Mouse (Mus musculus) limb, embryonic 14.5 days (tissue): ENCODE measurements around the gene Fam57b. TPM values are rescaled to one million over a fixed set of nuclear protein-coding genes. Genes with fewer than 3 reads are reported as not detected.

Source experiments
- ATAC-seq: fragments of 200-750 bp; cut with Nextera tagmentation; 2 replicates; pipeline ENCODE4 v1.8.0; 2017; ENCODE audit warnings: low read depth, moderate number of reproducible peaks, moderate TSS enrichment; ENCODE audit not compliant: low FRiP score
- DNase-seq: peaks from one replicate; pipeline ENCODE4 v3.0.0-alpha.2; 2015; ENCODE audit warnings: low spot score
- H3K27ac ChIP-seq: fragments of 300-500 bp; sonication (generic); replicated peaks from 2 replicates; pipeline ENCODE4 v1.5.1; 2014; ENCODE audit warnings: low read depth, mild to moderate bottlenecking, low read length, moderate library complexity, mixed read lengths
- H3K27me3 ChIP-seq: fragments of 300-500 bp; sonication (generic); 2 replicates; pipeline ENCODE4 v1.6.1; 2014; ENCODE audit warnings: low read length, mixed read lengths; ENCODE audit not compliant: control insufficient read depth, insufficient read depth
- H3K36me3 ChIP-seq: fragments of 300-500 bp; sonication (generic); 2 replicates; pipeline ENCODE4 v1.6.1; 2014; ENCODE audit warnings: mild to moderate bottlenecking, low read length, moderate library complexity, mixed read lengths; ENCODE audit not compliant: control insufficient read depth, insufficient read depth
- H3K4me1 ChIP-seq: fragments of 300-500 bp; sonication (generic); 2 replicates; pipeline ENCODE4 v1.6.1; 2014; ENCODE audit warnings: antibody characterized with exemption, low read length, mixed read lengths; ENCODE audit not compliant: control insufficient read depth, insufficient read depth
- H3K4me2 ChIP-seq: fragments of 300-500 bp; sonication (generic); replicated peaks from 2 replicates; pipeline ENCODE4 v1.6.1; 2014; ENCODE audit warnings: low read depth, mild to moderate bottlenecking, low read length, moderate library complexity; ENCODE audit not compliant: severe bottlenecking
- H3K4me3 ChIP-seq: fragments of 300-500 bp; sonication (generic); replicated peaks from 2 replicates; pipeline ENCODE4 v1.5.1; 2014; ENCODE audit warnings: low read length
- H3K9ac ChIP-seq: fragments of 300-500 bp; sonication (generic); 2 replicates; pipeline ENCODE4 v1.6.1; 2014; ENCODE audit warnings: mild to moderate bottlenecking, low read depth, low read length, moderate library complexity; ENCODE audit not compliant: severe bottlenecking
- H3K9me3 ChIP-seq: fragments of 300-500 bp; sonication (generic); 2 replicates; pipeline ENCODE4 v1.6.1; 2016; ENCODE audit warnings: low read length; ENCODE audit not compliant: control insufficient read depth
- POLR2A ChIP-seq: fragments of 200-500 bp; IDR thresholded peaks from 2 replicates; pipeline ENCODE4 v1.8.0; 2012; ENCODE audit warnings: inconsistent platforms, mild to moderate bottlenecking, moderate library complexity, borderline replicate concordance; ENCODE audit not compliant: insufficient read depth, insufficient read length; ENCODE audit errors: extremely low read depth
- WGBS: fragments of 180-500 bp; shearing (Covaris S2); extraction: QIAGEN DNeasy Blood & Tissue Kit; methylation state at CpG from one replicate; pipeline ENCODE4 v1.1.7; 2014; 5-methylcytosine and 5-hydroxymethylcytosine counted together
- polyA plus RNA-seq, 2 experiments: library from polyadenylated mRNA; depleted of rRNA in 1 of 2; stranded (reverse) in 1 of 2; unstranded in 1 of 2; fragments of >200 nt; fragmentation: Nextera tagmentation in 1 of 2; extraction: Ambion mirVana in 1 of 2; gene quantifications; 2 replicates each; pipeline versions ENCODE4 v1.2.1 to v1.2.3; 2012 to 2014

The Fam57b gene
- polyA plus RNA-seq, 2 experiments, result 0.21 to 1.6 TPM

- Histone ChIP-seq H3K27me3 (no peaks in the 10 kb centered on the region), H3K4me2 (peak overlapping the region; percentile 78), H3K9ac (peak overlapping the region; percentile 74), H3K4me1 (peaks cover 14% of the 10 kb centered on the region), H3K9me3 (no peaks in the 10 kb centered on the region), H3K27ac (peak overlapping the region; percentile 45), H3K36me3 (peaks cover 5% of the 10 kb centered on the region; the same call in 1 of the 2 replicates), H3K4me3 (peak overlapping the region; percentile 59)
- peak; percentile 93 for DNase-seq
- under 1% methylated on average over 40 of the region's 43 CpGs for WGBS
- 0 out of 2 replicates have a peak, but pooled peaks have one; percentile 17 for TF ChIP-seq POLR2A
- peak; percentile 96 for ATAC-seq
These were observed 11.4 kb downstream of the Fam57b start for GRCm38 (mm10) chr7:126808703-126809455.

DNA sequence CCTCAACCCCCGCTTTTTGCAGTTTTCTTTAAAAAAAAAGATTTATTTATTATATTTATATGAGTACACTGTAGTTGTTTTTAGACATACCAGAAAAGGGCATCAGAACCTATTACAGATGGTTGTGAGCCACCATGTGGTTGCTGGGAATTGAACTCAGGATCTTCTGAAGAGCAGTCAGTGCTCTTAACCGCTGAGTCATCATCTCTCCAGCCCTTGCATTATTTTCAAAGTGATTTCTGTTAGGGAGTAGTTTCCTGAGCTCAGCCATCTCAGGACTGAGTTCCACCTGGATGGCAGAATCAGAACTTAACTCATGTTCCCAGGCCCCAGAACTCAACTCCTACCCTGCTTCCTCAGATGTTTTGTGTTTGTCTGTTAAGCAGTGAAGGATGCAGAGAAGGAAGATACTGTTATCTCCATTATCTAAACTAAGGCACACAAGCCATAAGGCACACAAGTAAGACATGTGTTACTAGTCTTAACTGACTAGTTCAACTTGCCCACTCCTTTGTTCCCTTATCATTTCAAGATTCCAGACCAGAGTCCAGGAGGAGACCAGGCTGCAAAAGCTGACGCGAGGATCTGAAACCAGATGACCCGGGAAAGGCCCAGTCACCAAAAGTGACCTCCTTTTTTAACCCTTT, 12.4 kb downstream of the Fam57b start:
- peak overlapping the region; percentile 59 for H3K4me3 ChIP-seq
- whole genome bisulfite sequencing, result 60% methylated on average over 5 of the region's 5 CpGs
- ATAC-seq (no peak), DNase-seq (no peak)
- H3K27me3 ChIP-seq, result no peaks in the 10 kb centered on the region
- peaks cover 14% of the 10 kb centered on the region for H3K4me1 ChIP-seq
- H3K4me2 ChIP-seq, result peak overlapping the region; percentile 78
- H3K36me3 ChIP-seq, result no peaks in the 10 kb centered on the region
- H3K27ac ChIP-seq, result no peak overlapping the region
- H3K9ac ChIP-seq, result peak overlapping the region; percentile 74; the same call in 1 of the 2 replicates
- TF ChIP-seq POLR2A, result no peak
- H3K9me3 ChIP-seq, result no peaks in the 10 kb centered on the region

- 64% methylated on average over 8 of the region's 8 CpGs for WGBS
These were observed 18.3 kb downstream of the Fam57b start for GRCm38 (mm10) chr7:126815726-126816222.

GRCm38 (mm10) chr7:126816494-126816893, 19.0 kb downstream of the Fam57b start:
- Histone ChIP-seq H3K9ac (no peak overlapping the region), H3K27me3 (no peaks in the 10 kb centered on the region), H3K27ac (no peak overlapping the region), H3K36me3 (no peaks in the 10 kb centered on the region), H3K9me3 (no peaks in the 10 kb centered on the region), H3K4me1 (no peaks in the 10 kb centered on the region), H3K4me3 (no peak overlapping the region), H3K4me2 (no peak overlapping the region)
- WGBS, result 79% methylated on average over 8 of the region's 8 CpGs
- ATAC-seq, result no peak
- no peak for TF ChIP-seq POLR2A
- no peak for DNase-seq

More at GRCm38 (mm10) chr7:126815726-126816222, 18.3 kb downstream of the Fam57b start:
- H3K27ac ChIP-seq, result no peak overlapping the region
- H3K4me2 ChIP-seq, result no peak overlapping the region
- no peaks in the 10 kb centered on the region for H3K36me3 ChIP-seq
- TF ChIP-seq POLR2A, result no peak
- no peak for DNase-seq
- no peak overlapping the region for H3K9ac ChIP-seq
- H3K27me3 ChIP-seq, result no peaks in the 10 kb centered on the region
- no peak overlapping the region for H3K4me3 ChIP-seq
- no peaks in the 10 kb centered on the region for H3K9me3 ChIP-seq
- ATAC-seq, result no peak
- H3K4me1 ChIP-seq, result no peaks in the 10 kb centered on the region

DNA sequence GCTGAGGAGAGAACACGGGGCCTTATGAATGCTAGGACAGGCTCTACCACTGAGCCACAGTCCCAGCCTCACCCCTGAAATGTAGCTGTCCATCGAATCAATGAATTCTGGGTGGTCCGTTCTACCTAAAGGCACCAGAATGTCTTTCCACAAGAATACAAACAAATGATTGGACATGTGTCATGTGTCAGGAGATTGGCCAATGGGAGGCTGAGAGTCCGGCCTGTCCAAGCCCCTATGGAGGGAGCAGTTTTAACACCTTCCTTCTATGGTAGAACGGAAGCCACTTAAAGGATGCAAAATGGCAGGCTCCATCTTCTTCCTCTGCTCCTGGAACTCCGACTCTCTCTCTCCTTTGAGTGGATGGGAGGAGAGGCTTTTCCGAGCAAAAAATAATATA, 20.1 kb downstream of the Fam57b start:
- no peak overlapping the region for H3K4me2 ChIP-seq
- H3K4me1 ChIP-seq, result no peaks in the 10 kb centered on the region
- TF ChIP-seq POLR2A, result no peak
- no peak overlapping the region for H3K27ac ChIP-seq
- 82% methylated on average over 7 of the region's 7 CpGs for WGBS
- H3K27me3 ChIP-seq, result no peaks in the 10 kb centered on the region
- no peaks in the 10 kb centered on the region for H3K9me3 ChIP-seq
- no peak overlapping the region for H3K4me3 ChIP-seq
- no peak overlapping the region for H3K9ac ChIP-seq
- ATAC-seq (no peak), DNase-seq (no peak)
- H3K36me3 ChIP-seq, result no peaks in the 10 kb centered on the region
